Mouse (Mus musculus) frontal cortex, postnatal 10 days (tissue): Measurements from ENCODE around the gene Slc9a3r2.

Experiments used
- DNase-seq, 2 experiments: peaks; one replicate each; pipeline ENCODE4 v3.0.0; 2022; ENCODE audit warnings: low spot score in 2 of 2, mixed read lengths in 1 of 2

Gene Slc9a3r2

GRCm38 (mm10) chr17:24593992-24594890 lies 55.9 kb downstream of the Slc9a3r2 start:
- no peak for DNase-seq

GRCm38 (mm10) chr17:24593248-24593647 lies 56.9 kb downstream of the Slc9a3r2 start:
- no peak for DNase-seq

GRCm38 (mm10) chr17:24591695-24592094 lies 58.4 kb downstream of the Slc9a3r2 start:
- DNase-seq: no peak

GRCm38 (mm10) chr17:24590943-24591342 lies 59.2 kb downstream of the Slc9a3r2 start:
- DNase-seq: no peak
